Mouse (Mus musculus) cortical plate, adult 2 months (tissue): ENCODE measurements around the gene Prkaa2.

Experiments used
- CTCF ChIP-seq: fragments of 200-500 bp; IDR thresholded peaks from 2 replicates; pipeline ENCODE4 v1.5.1; 2011; ENCODE audit warnings: mild to moderate bottlenecking, control low read depth, low read length; ENCODE audit not compliant: insufficient read depth; ENCODE audit errors: extremely low read depth
- POLR2A ChIP-seq: fragments of 200-500 bp; IDR thresholded peaks from 2 replicates; pipeline ENCODE4 v1.6.1; 2011; ENCODE audit warnings: mild to moderate bottlenecking, low read length, control low read depth; ENCODE audit not compliant: insufficient read depth; ENCODE audit errors: extremely low read depth

DNA sequence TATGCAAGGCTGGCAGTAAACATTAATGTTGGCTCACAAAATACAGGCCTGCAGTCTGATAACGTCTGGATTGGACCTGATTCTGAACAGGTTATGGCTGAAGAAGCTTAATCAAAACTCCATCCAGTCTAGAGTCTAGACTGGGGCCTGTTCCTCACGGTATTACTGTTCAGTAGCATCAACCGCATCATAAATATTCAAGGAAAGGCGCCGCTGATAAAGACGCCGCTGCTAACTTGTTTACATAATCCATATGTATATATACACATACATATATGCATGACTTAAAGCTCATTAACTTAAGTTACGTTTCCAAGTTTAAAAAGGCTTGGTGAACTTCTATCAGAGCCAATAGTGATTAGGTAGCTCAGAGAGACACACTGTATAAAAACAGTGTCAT is 78.6 kb downstream of the Prkaa2 start:
- no peak for TF ChIP-seq CTCF
- no peak for TF ChIP-seq POLR2A
